Mouse (Mus musculus): ENCODE measurements at regions not wholly inside any gene's neighbourhood (a gene's known extent, or its start where the extent isn't known, plus 50 kb on each side); places are given as distances from the start of the nearest gene placed in this dataset.
A peak's percentile ranks its signal among the peaks of the same experiment; 100 is the strongest.

DNA sequence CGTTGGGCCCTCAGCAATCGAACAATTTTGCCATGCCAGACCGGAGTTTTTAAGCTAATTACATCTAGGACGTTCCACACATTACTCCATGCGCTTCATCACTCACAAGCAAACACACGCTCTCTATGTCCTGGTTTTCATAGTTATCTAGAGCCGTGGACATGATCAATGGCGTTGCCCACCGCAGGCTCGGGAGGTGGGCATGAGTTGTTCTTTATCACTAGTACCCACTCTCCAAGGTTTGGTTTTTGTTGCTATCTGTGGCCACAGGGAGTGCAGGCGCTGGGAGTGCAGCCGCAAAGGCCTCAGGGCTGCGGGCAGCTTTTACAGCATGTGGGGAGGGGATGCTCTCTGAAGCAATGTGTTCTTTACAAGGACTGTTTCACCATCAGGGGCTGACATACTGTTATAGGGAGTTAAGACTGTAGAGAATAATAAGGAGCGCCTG is 226.8 kb downstream of the Ankrd50 start:
- Histone ChIP-seq H3K9ac (ENCODE audit: low read depth, low read length) (no peak overlapping the region), H3K4me3 (ENCODE audit: insufficient read depth, low read depth, low read length) (no peak overlapping the region), H3K27ac (replicated peaks; ENCODE audit: insufficient read depth, low read depth, low read length) (no peak overlapping the region), H3K36me3 (ENCODE audit: control insufficient read depth, insufficient read depth, low read length) (no peaks in the 10 kb centered on the region), H3K27me3 (ENCODE audit: control insufficient read depth, insufficient read depth, low read length) (no peaks in the 10 kb centered on the region), H3K4me1 (ENCODE audit: control insufficient read depth, insufficient read depth, low read length) (0 out of 2 replicates have a peak, but pooled peaks cover 3% of the 10 kb centered on the region), H3K79me2 (ENCODE audit: control insufficient read depth, insufficient read depth, low read length) (no peaks in the 10 kb centered on the region)
- TF ChIP-seq CTCF (IDR thresholded peaks at IDR 0.05; ENCODE audit: low read depth, low read length) (no peak), POLR2A (IDR thresholded peaks at IDR 0.05; ENCODE audit: extremely low read depth, insufficient read depth, low read length) (no peak)
- 63% methylated on average over 14 of the region's 14 CpGs for WGBS
- no peak for DNase-seq (ENCODE audit: extremely low read depth, low read depth, low spot score)

- Histone ChIP-seq H3K79me2 (ENCODE audit: control insufficient read depth, insufficient read depth, low read length) (no peaks in the 10 kb centered on the region), H3K4me1 (ENCODE audit: control insufficient read depth, insufficient read depth, low read length) (0 out of 2 replicates have a peak, but pooled peaks cover 3% of the 10 kb centered on the region), H3K36me3 (ENCODE audit: control insufficient read depth, insufficient read depth, low read length) (no peaks in the 10 kb centered on the region), H3K27me3 (ENCODE audit: control insufficient read depth, insufficient read depth, low read length) (no peaks in the 10 kb centered on the region), H3K9ac (ENCODE audit: low read depth, low read length) (no peak overlapping the region), H3K4me3 (ENCODE audit: insufficient read depth, low read depth, low read length) (no peak overlapping the region), H3K27ac (replicated peaks; ENCODE audit: insufficient read depth, low read depth, low read length) (no peak overlapping the region)
- WGBS: 50% methylated on average over 14 of the region's 14 CpGs
- DNase-seq (ENCODE audit: extremely low read depth, low read depth, low spot score): peak; percentile 51
- TF ChIP-seq CTCF (IDR thresholded peaks at IDR 0.05; ENCODE audit: low read depth, low read length) (no peak), POLR2A (IDR thresholded peaks at IDR 0.05; ENCODE audit: extremely low read depth, insufficient read depth, low read length) (no peak)
These were observed 227.4 kb downstream of the Ankrd50 start for GRCm38 (mm10) chr3:38257076-38257842.

GRCm38 (mm10) chr3:38255674-38256073 is 229.0 kb downstream of the Ankrd50 start:
- WGBS: 11% methylated on average over 2 of the region's 2 CpGs
- TF ChIP-seq CTCF (IDR thresholded peaks at IDR 0.05; ENCODE audit: low read depth, low read length) (peak; percentile 62), POLR2A (IDR thresholded peaks at IDR 0.05; ENCODE audit: extremely low read depth, insufficient read depth, low read length) (no peak)
- no peaks in the 10 kb centered on the region for H3K36me3 ChIP-seq (ENCODE audit: control insufficient read depth, insufficient read depth, low read length)
- no peak overlapping the region for H3K4me3 ChIP-seq (ENCODE audit: insufficient read depth, low read depth, low read length)
- H3K27ac ChIP-seq (replicated peaks; ENCODE audit: insufficient read depth, low read depth, low read length): no peak overlapping the region
- DNase-seq (ENCODE audit: extremely low read depth, low read depth, low spot score): peak; percentile 27
- no peak overlapping the region for H3K9ac ChIP-seq (ENCODE audit: low read depth, low read length)
- H3K27me3 ChIP-seq (ENCODE audit: control insufficient read depth, insufficient read depth, low read length): no peaks in the 10 kb centered on the region
- H3K79me2 ChIP-seq (ENCODE audit: control insufficient read depth, insufficient read depth, low read length): no peaks in the 10 kb centered on the region
- 0 out of 2 replicates have a peak, but pooled peaks cover 3% of the 10 kb centered on the region for H3K4me1 ChIP-seq (ENCODE audit: control insufficient read depth, insufficient read depth, low read length)

- TF ChIP-seq POLR2A (IDR thresholded peaks at IDR 0.05; ENCODE audit: extremely low read depth, insufficient read depth, low read length): no peak
- no peak for TF ChIP-seq CTCF (IDR thresholded peaks at IDR 0.05; ENCODE audit: low read depth, low read length)
- H3K36me3 ChIP-seq (ENCODE audit: control insufficient read depth, insufficient read depth, low read length): no peaks in the 10 kb centered on the region
- no peak overlapping the region for H3K9ac ChIP-seq (ENCODE audit: low read depth, low read length)
- 0 out of 2 replicates have a peak, but pooled peaks cover 3% of the 10 kb centered on the region for H3K4me1 ChIP-seq (ENCODE audit: control insufficient read depth, insufficient read depth, low read length)
- no peak overlapping the region for H3K4me3 ChIP-seq (ENCODE audit: insufficient read depth, low read depth, low read length)
- peak; percentile 63 for DNase-seq (ENCODE audit: extremely low read depth, low read depth, low spot score)
- 3% methylated on average over 2 of the region's 2 CpGs for WGBS
- H3K27ac ChIP-seq (replicated peaks; ENCODE audit: insufficient read depth, low read depth, low read length): no peak overlapping the region
- no peaks in the 10 kb centered on the region for H3K79me2 ChIP-seq (ENCODE audit: control insufficient read depth, insufficient read depth, low read length)
- no peaks in the 10 kb centered on the region for H3K27me3 ChIP-seq (ENCODE audit: control insufficient read depth, insufficient read depth, low read length)
These were observed 229.7 kb downstream of the Ankrd50 start for GRCm38 (mm10) chr3:38254896-38255295.

DNA sequence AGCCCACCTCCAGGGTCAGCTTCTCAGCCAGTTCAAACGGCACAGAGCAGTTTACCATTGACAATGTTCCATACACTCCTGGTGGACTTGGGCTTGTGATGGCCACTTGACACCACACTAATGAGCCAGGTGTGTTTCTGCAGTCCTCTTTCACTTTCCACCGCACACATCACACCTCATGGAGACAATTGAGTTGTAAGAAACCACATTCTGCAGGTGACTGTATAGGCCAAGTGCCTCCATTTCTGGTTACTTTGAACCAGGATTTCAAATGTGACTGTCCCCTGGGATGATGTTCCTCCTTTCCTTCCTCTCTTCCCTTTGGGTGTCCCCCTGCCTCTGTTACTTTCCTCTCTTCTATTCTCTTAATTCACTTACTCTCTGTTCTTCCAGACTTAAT is 233.1 kb downstream of the Ankrd50 start:
- no peak for DNase-seq (ENCODE audit: extremely low read depth, low read depth, low spot score)
- TF ChIP-seq POLR2A (IDR thresholded peaks at IDR 0.05; ENCODE audit: extremely low read depth, insufficient read depth, low read length): no peak
- TF ChIP-seq CTCF (IDR thresholded peaks at IDR 0.05; ENCODE audit: low read depth, low read length): no peak
- no peak overlapping the region for H3K4me3 ChIP-seq (ENCODE audit: insufficient read depth, low read depth, low read length)
- H3K9ac ChIP-seq (ENCODE audit: low read depth, low read length): no peak overlapping the region
- 50% methylated on average over 2 of the region's 2 CpGs for WGBS
- H3K27ac ChIP-seq (replicated peaks; ENCODE audit: insufficient read depth, low read depth, low read length): no peak overlapping the region
- H3K4me1 ChIP-seq (ENCODE audit: control insufficient read depth, insufficient read depth, low read length): 0 out of 2 replicates have a peak, but pooled peaks cover 3% of the 10 kb centered on the region
- no peaks in the 10 kb centered on the region for H3K36me3 ChIP-seq (ENCODE audit: control insufficient read depth, insufficient read depth, low read length)
- H3K27me3 ChIP-seq (ENCODE audit: control insufficient read depth, insufficient read depth, low read length): no peaks in the 10 kb centered on the region
- H3K79me2 ChIP-seq (ENCODE audit: control insufficient read depth, insufficient read depth, low read length): no peaks in the 10 kb centered on the region

- TF ChIP-seq CTCF (IDR thresholded peaks at IDR 0.05; ENCODE audit: low read depth, low read length) (no peak), POLR2A (IDR thresholded peaks at IDR 0.05; ENCODE audit: extremely low read depth, insufficient read depth, low read length) (no peak)
- no peak overlapping the region for H3K27ac ChIP-seq (replicated peaks; ENCODE audit: insufficient read depth, low read depth, low read length)
- 78% methylated on average over 5 of the region's 5 CpGs for WGBS
- H3K36me3 ChIP-seq (ENCODE audit: control insufficient read depth, insufficient read depth, low read length): no peaks in the 10 kb centered on the region
- no peak overlapping the region for H3K9ac ChIP-seq (ENCODE audit: low read depth, low read length)
- no peak for DNase-seq (ENCODE audit: extremely low read depth, low read depth, low spot score)
- no peaks in the 10 kb centered on the region for H3K27me3 ChIP-seq (ENCODE audit: control insufficient read depth, insufficient read depth, low read length)
- no peak overlapping the region for H3K4me3 ChIP-seq (ENCODE audit: insufficient read depth, low read depth, low read length)
- H3K4me1 ChIP-seq (ENCODE audit: control insufficient read depth, insufficient read depth, low read length): 0 out of 2 replicates have a peak, but pooled peaks cover 3% of the 10 kb centered on the region
- H3K79me2 ChIP-seq (ENCODE audit: control insufficient read depth, insufficient read depth, low read length): no peaks in the 10 kb centered on the region
These were observed 234.1 kb downstream of the Ankrd50 start for GRCm38 (mm10) chr3:38250552-38250951.
